Mouse (Mus musculus) cortical plate, adult 2 months (tissue): ENCODE measurements at regions not wholly inside any gene's neighbourhood (a gene's known extent, or its start where the extent isn't known, plus 50 kb on each side); places are given as distances from the start of the nearest gene placed in this dataset.

Source experiments
- CTCF ChIP-seq: fragments of 200-500 bp; IDR thresholded peaks from 2 replicates; pipeline ENCODE4 v1.5.1; 2011; ENCODE audit warnings: mild to moderate bottlenecking, control low read depth, low read length; ENCODE audit not compliant: insufficient read depth; ENCODE audit errors: extremely low read depth
- POLR2A ChIP-seq: fragments of 200-500 bp; IDR thresholded peaks from 2 replicates; pipeline ENCODE4 v1.6.1; 2011; ENCODE audit warnings: mild to moderate bottlenecking, low read length, control low read depth; ENCODE audit not compliant: insufficient read depth; ENCODE audit errors: extremely low read depth

- no peak for TF ChIP-seq CTCF
- no peak for TF ChIP-seq POLR2A
Observed at GRCm38 (mm10) chr13:31351481-31351880, 204.5 kb upstream of the Foxq1 start.
